Mouse (Mus musculus) testis, adult 2 months (tissue): ENCODE data around the gene Tmem189.

Experiments used
- CTCF ChIP-seq: fragments of 200-500 bp; IDR thresholded peaks from 2 replicates; pipeline ENCODE4 v1.5.1; 2012; ENCODE audit warnings: low read depth, mild to moderate bottlenecking, inconsistent platforms, low read length, moderate library complexity; ENCODE audit not compliant: control insufficient read depth, insufficient read depth, insufficient replicate concordance
- POLR2A ChIP-seq: fragments of 200-500 bp; IDR thresholded peaks from 2 replicates; pipeline ENCODE4 v1.6.1; 2012; ENCODE audit warnings: low read depth, mild to moderate bottlenecking, inconsistent platforms, low read length, moderate library complexity; ENCODE audit not compliant: control insufficient read depth

GRCm38 (mm10) chr2:167594444-167594934, 95.1 kb downstream of the Tmem189 start:
- 0 out of 2 replicates have a peak, but pooled peaks have one; percentile 2 for TF ChIP-seq CTCF
- no peak for TF ChIP-seq POLR2A
